Mouse (Mus musculus): ENCODE data around the gene Hsd11b1. TPM values are rescaled to one million over a fixed set of nuclear protein-coding genes. Genes with fewer than 3 reads are reported as not detected.

Hsd11b1 gene
- total RNA-seq, 2 experiments from 2014 or later: 42.9 to 52.8 TPM

GRCm38 (mm10) chr1:193272916-193273601 is 9.2 kb upstream of the Hsd11b1 start, which contains the start of gene G0s2:
Gene G0s2 (minus strand): TSS chr1:193273217.
- peak; percentile 49 to 70 for DNase-seq (ENCODE audit: low spot score in 2 of 2)
- peak within 1 kb of the TSS; percentile 48 for H3K4me3 ChIP-seq
- peak within 1 kb of the TSS; percentile 95 for H3K27ac ChIP-seq
- TF ChIP-seq CTCF (conservative IDR thresholded peaks at IDR 0.05): peak; percentile 59

- peak overlapping the region; percentile 95 for H3K27ac ChIP-seq
- H3K4me3 ChIP-seq: peak overlapping the region; percentile 48
- DNase-seq (ENCODE audit: low spot score in 2 of 2): peak in 1 of 2 experiments; percentile 25
- TF ChIP-seq CTCF (conservative IDR thresholded peaks at IDR 0.05): 0 out of 2 replicates have a peak, but pooled peaks have one; percentile 8
These were observed 8.5 kb upstream of the Hsd11b1 start for GRCm38 (mm10) chr1:193272137-193272915.

GRCm38 (mm10) chr1:193270965-193271763 is 7.3 kb upstream of the Hsd11b1 start:
- peak overlapping the region; percentile 95; the same call in 1 of the 2 replicates for H3K27ac ChIP-seq
- no peak for DNase-seq (ENCODE audit: low spot score in 2 of 2)
- TF ChIP-seq CTCF (conservative IDR thresholded peaks at IDR 0.05): no peak
- H3K4me3 ChIP-seq: peak overlapping the region; percentile 48

- no peak overlapping the region for H3K27ac ChIP-seq
- H3K4me3 ChIP-seq: no peak overlapping the region
- no peak for DNase-seq (ENCODE audit: low spot score in 2 of 2)
- TF ChIP-seq CTCF (conservative IDR thresholded peaks at IDR 0.05): no peak
These were observed 1.9 kb upstream of the Hsd11b1 start for GRCm38 (mm10) chr1:193265734-193266133.

- no peak for TF ChIP-seq CTCF (conservative IDR thresholded peaks at IDR 0.05)
- no peak overlapping the region for H3K4me3 ChIP-seq
- peak overlapping the region; percentile 67 for H3K27ac ChIP-seq
- DNase-seq (ENCODE audit: low spot score in 2 of 2): no peak
These were observed 608 bp downstream of the Hsd11b1 start for GRCm38 (mm10) chr1:193263026-193263907.

GRCm38 (mm10) chr1:193261897-193262548 is 1.9 kb downstream of the Hsd11b1 start:
- Histone ChIP-seq H3K4me3 (no peak overlapping the region), H3K27ac (peak overlapping the region; percentile 73)
- DNase-seq (ENCODE audit: low spot score in 2 of 2): no peak
- no peak for TF ChIP-seq CTCF (conservative IDR thresholded peaks at IDR 0.05)

- TF ChIP-seq CTCF (conservative IDR thresholded peaks at IDR 0.05): no peak
- Histone ChIP-seq H3K4me3 (no peak overlapping the region), H3K27ac (no peak overlapping the region)
- no peak for DNase-seq (ENCODE audit: low spot score in 2 of 2)
These were observed 4.3 kb downstream of the Hsd11b1 start for GRCm38 (mm10) chr1:193259559-193259958.

GRCm38 (mm10) chr1:193256621-193257098 is 7.2 kb downstream of the Hsd11b1 start:
- Histone ChIP-seq H3K4me3 (no peak overlapping the region), H3K27ac (peak overlapping the region; percentile 78)
- DNase-seq (ENCODE audit: low spot score in 2 of 2): no peak
- TF ChIP-seq CTCF (conservative IDR thresholded peaks at IDR 0.05): no peak

- Histone ChIP-seq H3K27ac (peak overlapping the region; percentile 78), H3K4me3 (no peak overlapping the region)
- no peak for TF ChIP-seq CTCF (conservative IDR thresholded peaks at IDR 0.05)
- DNase-seq (ENCODE audit: low spot score in 2 of 2): no peak
These were observed 7.6 kb downstream of the Hsd11b1 start for GRCm38 (mm10) chr1:193256289-193256577.

- Histone ChIP-seq H3K4me3 (no peak overlapping the region), H3K27ac (no peak overlapping the region)
- peak; percentile 77 to 84 for DNase-seq (ENCODE audit: low spot score in 2 of 2)
- TF ChIP-seq CTCF (conservative IDR thresholded peaks at IDR 0.05): peak; percentile 91
These were observed 8.2 kb downstream of the Hsd11b1 start for GRCm38 (mm10) chr1:193255488-193256288.

- Histone ChIP-seq H3K27ac (no peak overlapping the region), H3K4me3 (no peak overlapping the region)
- TF ChIP-seq CTCF (conservative IDR thresholded peaks at IDR 0.05): no peak
- no peak for DNase-seq (ENCODE audit: low spot score in 2 of 2)
These were observed 8.8 kb downstream of the Hsd11b1 start for GRCm38 (mm10) chr1:193255032-193255431.
